In the genomic region with DNA sequence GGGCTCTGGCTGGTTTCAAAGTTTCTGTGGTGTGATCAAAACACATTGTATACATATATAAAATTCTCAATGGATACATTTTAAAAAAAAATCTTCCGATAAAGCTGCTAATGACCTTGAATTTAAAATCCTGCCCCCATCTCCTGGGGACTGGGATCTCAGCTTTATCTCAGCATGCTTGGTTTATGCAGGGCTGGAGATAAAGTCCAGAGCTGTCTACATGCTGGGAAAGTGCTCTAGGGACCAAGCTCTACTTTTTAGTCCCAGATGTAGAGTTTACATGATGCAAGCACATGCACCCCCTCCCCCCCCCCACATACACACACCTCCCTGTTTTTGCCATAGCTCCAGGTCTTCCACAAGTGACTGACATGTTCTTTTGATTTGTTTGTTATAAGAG, we compare ENCODE assay signal across 22 mouse cellular contexts.
"Had no signal": no experiment of that assay in that cellular context is flagged by ENCODE, and none has a peak within 500 bp of the region (broad histone marks: within the 10 kb centered on the region; RNA-seq: fewer than 3 reads in every experiment).

No protein-coding gene starts in this region.

- H3K9me3 ChIP-seq: heart, embryonic 13.5 days; heart, embryonic 15.5 days; hindbrain, embryonic 13.5 days; hindbrain, embryonic 15.5 days; limb, embryonic 13.5 days; limb, embryonic 15.5 days had no signal

- H3K4me1 ChIP-seq: heart, embryonic 13.5 days; heart, embryonic 15.5 days; hindbrain, embryonic 15.5 days; limb, embryonic 13.5 days; limb, embryonic 15.5 days had no signal

- DNase-seq: gastrocnemius, postnatal 14 days; gastrocnemius, postnatal 36 days; heart, adult 2 months; heart, postnatal 14 days; heart, postnatal 36 days; kidney, adult 18-20 months; kidney, adult 8-10 months; kidney, postnatal 10 days; kidney, postnatal 25 days; kidney, postnatal 4 days; left cerebral cortex, postnatal 4 days had no signal

- H3K4me3 ChIP-seq: heart, adult 2 months; heart, embryonic 13.5 days; heart, embryonic 15.5 days; hindbrain, embryonic 13.5 days; hindbrain, embryonic 15.5 days; layer of hippocampus, adult 2 months; left cerebral cortex, adult 2 months; limb, embryonic 13.5 days; limb, embryonic 15.5 days had no signal

- H3K4me2 ChIP-seq: heart, embryonic 11.5 days; heart, embryonic 13.5 days; heart, embryonic 15.5 days; hindbrain, embryonic 13.5 days; hindbrain, embryonic 15.5 days; limb, embryonic 13.5 days; limb, embryonic 15.5 days had no signal

- H3K27me3 ChIP-seq: heart, embryonic 13.5 days; heart, embryonic 15.5 days; hindbrain, embryonic 13.5 days; hindbrain, embryonic 15.5 days; limb, embryonic 13.5 days; limb, embryonic 15.5 days had no signal

- ATAC-seq: hindbrain, postnatal 0 days; intestine, postnatal 0 days had no signal

- H3K27ac ChIP-seq: heart, adult 2 months; heart, embryonic 13.5 days; heart, embryonic 15.5 days; hindbrain, embryonic 13.5 days; hindbrain, embryonic 15.5 days; hindbrain, postnatal 0 days; layer of hippocampus, adult 2 months; left cerebral cortex, adult 2 months; limb, embryonic 13.5 days; limb, embryonic 15.5 days had no signal

- H3K36me3 ChIP-seq: heart, embryonic 13.5 days; heart, embryonic 15.5 days; hindbrain, embryonic 13.5 days; hindbrain, embryonic 15.5 days; limb, embryonic 13.5 days; limb, embryonic 15.5 days had no signal

- H3K9ac ChIP-seq: heart, embryonic 13.5 days; heart, embryonic 15.5 days; hindbrain, embryonic 13.5 days; hindbrain, embryonic 15.5 days; limb, embryonic 13.5 days; limb, embryonic 15.5 days had no signal
